Mouse (Mus musculus) natural killer cell, adult 2 months (primary cell): ENCODE results near the gene Epb41l4b.

ENCODE experiments used
- DNase-seq, 2 experiments: peaks; one replicate each; pipeline ENCODE4 v3.0.0; 2022; ENCODE audit warnings: low spot score in 2 of 2

Gene Epb41l4b

GRCm38 (mm10) chr4:57143026-57143937, at the start of gene Epb41l4b:
Epb41l4b (minus strand) TSS chr4:57143437.
- peak; percentile 11 to 74 for DNase-seq

- DNase-seq: no peak
Observed at GRCm38 (mm10) chr4:57191543-57192283, 48.5 kb upstream of the Epb41l4b start.

- DNase-seq: no peak
Observed at GRCm38 (mm10) chr4:57189881-57190280, 46.6 kb upstream of the Epb41l4b start.

- DNase-seq: no peak
Observed at GRCm38 (mm10) chr4:57186035-57186434, 42.8 kb upstream of the Epb41l4b start.

- DNase-seq: no peak
Observed at GRCm38 (mm10) chr4:57185462-57185861, 42.2 kb upstream of the Epb41l4b start.

- DNase-seq: no peak
Observed at GRCm38 (mm10) chr4:57183493-57183892, 40.3 kb upstream of the Epb41l4b start.

- no peak for DNase-seq
Observed at GRCm38 (mm10) chr4:57181538-57181937, 38.3 kb upstream of the Epb41l4b start.

- DNase-seq: no peak
Observed at GRCm38 (mm10) chr4:57178881-57179280, 35.6 kb upstream of the Epb41l4b start.

GRCm38 (mm10) chr4:57175329-57175728, 32.1 kb upstream of the Epb41l4b start:
- no peak for DNase-seq

GRCm38 (mm10) chr4:57172861-57173260, 29.6 kb upstream of the Epb41l4b start:
- DNase-seq: no peak

- no peak for DNase-seq
Observed at GRCm38 (mm10) chr4:57171817-57172216, 28.6 kb upstream of the Epb41l4b start.

GRCm38 (mm10) chr4:57168680-57169079, 25.4 kb upstream of the Epb41l4b start:
- no peak for DNase-seq

GRCm38 (mm10) chr4:57168277-57168676, 25.0 kb upstream of the Epb41l4b start:
- DNase-seq: no peak

- DNase-seq: no peak
Observed at GRCm38 (mm10) chr4:57166922-57167870, 24.0 kb upstream of the Epb41l4b start.

GRCm38 (mm10) chr4:57165654-57166053, 22.4 kb upstream of the Epb41l4b start:
- DNase-seq: no peak

GRCm38 (mm10) chr4:57164578-57165210, 21.5 kb upstream of the Epb41l4b start:
- no peak for DNase-seq

GRCm38 (mm10) chr4:57162789-57163722, 19.8 kb upstream of the Epb41l4b start:
- DNase-seq: no peak

GRCm38 (mm10) chr4:57160571-57160970, 17.3 kb upstream of the Epb41l4b start:
- no peak for DNase-seq

- DNase-seq: no peak
Observed at GRCm38 (mm10) chr4:57156549-57157169, 13.4 kb upstream of the Epb41l4b start.

- no peak for DNase-seq
Observed at GRCm38 (mm10) chr4:57153838-57154237, 10.6 kb upstream of the Epb41l4b start.
